ENCODE assay signal across 1 mouse cellular context in genomic region chr19:6303831-6304230, GRCm38 (mm10).
TF ChIP-seq lines count a peak whose summit lies in the region.

No protein-coding gene starts in this region.

TF ChIP-seq in CH12.LX, 34 proteins besides CTCF, POLR2A, EP300 and RAD21 (continued from another document):
- no peak for TF ChIP-seq JUN (IDR thresholded peaks at IDR 0.05; ENCODE audit: insufficient read depth, low read depth, low read length)
- no peak for TF ChIP-seq MXI1 (IDR thresholded peaks at IDR 0.05; ENCODE audit: low read depth, low read length)
- no peak for TF ChIP-seq UBTF (IDR thresholded peaks at IDR 0.05; ENCODE audit: low read depth, low read length)
- TF ChIP-seq KAT2A (IDR thresholded peaks at IDR 0.05; ENCODE audit: insufficient replicate concordance, low read length), result no peak
- TF ChIP-seq CHD1 (IDR thresholded peaks at IDR 0.05; ENCODE audit: low read depth, low read length), result no peak
- TF ChIP-seq NRF1 (IDR thresholded peaks at IDR 0.05; ENCODE audit: low read depth, low read length), result no peak
- no peak for TF ChIP-seq ZMIZ1 (IDR thresholded peaks at IDR 0.05; ENCODE audit: low read depth, low read length)
- TF ChIP-seq ETS1 (conservative IDR thresholded peaks at IDR 0.05; ENCODE audit: low read depth, low read length), result no peak
- no peak for TF ChIP-seq ZNF384 (IDR thresholded peaks at IDR 0.05; ENCODE audit: low read depth, low read length)
- TF ChIP-seq TCF12 (IDR thresholded peaks at IDR 0.05; ENCODE audit: low read depth, low read length), result no peak
- TF ChIP-seq SIN3A (IDR thresholded peaks at IDR 0.05; ENCODE audit: low read length), result no peak
- no peak for TF ChIP-seq MAFK (IDR thresholded peaks at IDR 0.05; ENCODE audit: insufficient replicate concordance, low read length)
- no peak for TF ChIP-seq MEF2A (IDR thresholded peaks at IDR 0.05; ENCODE audit: borderline replicate concordance, low read depth, low read length)
- TF ChIP-seq NELFE (IDR thresholded peaks at IDR 0.05; ENCODE audit: low read depth, low read length), result no peak
